Mouse (Mus musculus) olfactory bulb, adult 2 months (tissue): ENCODE measurements around the gene Ptgr2. TPM values are rescaled to one million over a fixed set of nuclear protein-coding genes. Genes with fewer than 3 reads are reported as not detected.
"Not testable (repeated sequence)": the region's sequence is repeated elsewhere in the genome, so short reads cannot be mapped to it uniquely, and the experiment has no call there.

Source experiments
- H3K27ac ChIP-seq: fragments of 200-500 bp; 2 replicates; pipeline ENCODE4 v1.5.1; 2012; ENCODE audit warnings: low read depth, low read length; ENCODE audit not compliant: insufficient read depth
- H3K4me1 ChIP-seq: fragments of 200-500 bp; 2 replicates; pipeline ENCODE4 v1.6.1; 2012; ENCODE audit warnings: low read length; ENCODE audit not compliant: control insufficient read depth, insufficient read depth
- H3K4me3 ChIP-seq: fragments of 200-500 bp; 2 replicates; pipeline ENCODE4 v1.5.1; 2012; ENCODE audit warnings: mild to moderate bottlenecking, low read depth, low read length, moderate library complexity; ENCODE audit not compliant: insufficient read depth
- CTCF ChIP-seq: fragments of 200-500 bp; IDR thresholded peaks from 2 replicates; pipeline ENCODE4 v1.5.1; 2012; ENCODE audit warnings: low read depth, mild to moderate bottlenecking, low read length, moderate library complexity; ENCODE audit not compliant: insufficient read depth
- POLR2A ChIP-seq: fragments of 200-500 bp; IDR thresholded peaks from 2 replicates; pipeline ENCODE4 v1.6.1; 2012; ENCODE audit warnings: mild to moderate bottlenecking, low read depth, low read length, moderate library complexity; ENCODE audit not compliant: insufficient read depth
- WGBS: fragments of 180-500 bp; shearing (Covaris S2); methylation state at CpG from one replicate; pipeline ENCODE4 v1.1.7; 2018; 5-methylcytosine and 5-hydroxymethylcytosine counted together
- polyA plus RNA-seq: library from polyadenylated mRNA; stranded (reverse); fragments of >200 nt; gene quantifications from 2 replicates; pipeline ENCODE4 v1.2.4, GENCODE M21; 2012; ENCODE audit warnings: low replicate concordance; ENCODE audit not compliant: missing spikeins, insufficient read depth, insufficient read length

The Ptgr2 gene
- polyA plus RNA-seq, 1 experiment, result not detected

- WGBS, result 91% methylated on average over 11 of the region's 11 CpGs
- H3K27ac ChIP-seq, result no peak overlapping the region
- no peak overlapping the region for H3K4me3 ChIP-seq
- H3K4me1 ChIP-seq, result no peaks in the 10 kb centered on the region
- TF ChIP-seq CTCF (no peak), POLR2A (no peak)
These were observed 52.1 kb downstream of the Ptgr2 start for GRCm38 (mm10) chr12:84336963-84337625.

DNA sequence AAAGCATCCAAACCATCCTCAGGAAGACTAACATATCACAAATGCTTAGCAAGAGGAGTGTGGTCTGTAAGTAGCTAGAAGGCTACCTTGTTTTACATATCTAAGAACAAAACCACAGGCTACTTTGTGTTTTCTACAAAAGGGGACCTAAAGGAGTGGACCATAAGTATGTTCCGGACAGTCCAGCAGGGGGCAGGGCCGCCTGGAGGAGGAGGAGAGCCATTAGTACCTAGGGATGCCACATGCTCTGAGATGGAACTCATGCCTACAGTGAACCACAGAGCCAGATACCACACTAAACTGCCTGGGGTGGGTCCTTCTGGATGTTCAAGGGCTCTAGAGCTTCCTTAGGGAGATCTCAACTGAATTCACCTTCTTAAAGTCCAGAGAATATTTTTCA lies 62.2 kb downstream of the Ptgr2 start:
- no peak overlapping the region for H3K27ac ChIP-seq
- H3K4me1 ChIP-seq, result no peaks in the 10 kb centered on the region
- 46% methylated on average over 2 of the region's 2 CpGs for WGBS
- TF ChIP-seq CTCF, result no peak
- TF ChIP-seq POLR2A, result no peak
- H3K4me3 ChIP-seq, result no peak overlapping the region

- H3K27ac ChIP-seq, H3K4me1 ChIP-seq, H3K4me3 ChIP-seq: not testable (repeated sequence)
- WGBS, result 89% methylated on average over 2 of the region's 2 CpGs
These were observed 73.7 kb downstream of the Ptgr2 start for GRCm38 (mm10) chr12:84358699-84359098.

GRCm38 (mm10) chr12:84361555-84362489 lies 76.8 kb downstream of the Ptgr2 start, which contains the start of the genes Coq6 and Fam161b:
TSS of gene Coq6 (plus strand) at chr12:84361657.
TSS of gene Fam161b (minus strand) at chr12:84361833.
- under 1% methylated on average over 51 of the region's 51 CpGs for WGBS
- peaks cover 6% of the 10 kb centered on the region for H3K4me1 ChIP-seq
- peak within 1 kb of the TSS; percentile 90 for H3K4me3 ChIP-seq
- no peak for TF ChIP-seq CTCF
- 0 out of 2 replicates have a peak, but pooled peaks have one; percentile 37 for TF ChIP-seq POLR2A
- no peak within 1 kb of the TSS; the same call in 1 of the 2 replicates for H3K27ac ChIP-seq

DNA sequence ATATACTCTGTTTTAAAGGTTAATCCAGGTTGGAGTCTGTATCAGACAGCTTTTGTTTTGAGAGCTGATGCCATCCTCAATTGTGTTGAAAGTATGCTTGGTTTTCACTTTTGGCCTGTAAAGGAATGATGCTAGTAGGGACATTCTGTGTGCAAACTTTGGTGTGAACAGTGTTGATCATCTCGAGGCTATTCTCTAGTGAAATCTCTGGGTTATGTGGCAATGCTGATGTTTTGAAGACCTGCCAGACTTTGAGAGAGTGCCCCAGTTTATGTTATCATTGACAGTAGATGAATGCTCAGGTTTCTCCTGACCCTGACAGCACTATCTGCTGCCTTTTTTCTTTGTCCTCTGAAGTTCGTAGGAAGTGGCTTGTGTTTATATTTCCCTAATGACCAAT lies 77.8 kb downstream of the Ptgr2 start:
- TF ChIP-seq POLR2A (no peak), CTCF (no peak)
- 56% methylated on average over 2 of the region's 2 CpGs for WGBS
- Histone ChIP-seq H3K27ac (no peak overlapping the region), H3K4me3 (no peak overlapping the region), H3K4me1 (peaks cover 6% of the 10 kb centered on the region)

GRCm38 (mm10) chr12:84364291-84364690 lies 79.3 kb downstream of the Ptgr2 start:
- WGBS, result 86% methylated on average over 9 of the region's 9 CpGs
- Histone ChIP-seq H3K4me3 (no peak overlapping the region), H3K27ac (no peak overlapping the region), H3K4me1 (peaks cover 6% of the 10 kb centered on the region)
- TF ChIP-seq CTCF (no peak), POLR2A (no peak)

DNA sequence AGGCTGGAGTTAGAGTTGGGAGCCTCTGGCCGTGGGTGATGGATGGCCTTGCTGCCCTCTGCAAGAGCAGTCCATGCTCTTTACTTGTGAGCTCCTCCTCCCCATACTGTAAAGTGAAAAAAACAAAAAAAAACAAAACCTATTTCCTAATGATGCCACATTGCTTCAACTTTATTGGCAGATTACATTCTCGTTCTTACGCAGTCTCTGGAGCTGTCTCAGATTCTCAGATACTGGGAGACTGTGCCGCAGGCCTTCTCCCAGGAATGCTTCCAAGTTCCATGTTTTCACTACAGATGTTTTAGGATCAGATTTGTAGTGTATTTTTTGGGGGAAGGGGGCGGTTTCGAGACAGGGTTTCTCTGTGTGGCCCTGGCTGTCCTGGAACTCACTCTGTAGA lies 80.1 kb downstream of the Ptgr2 start:
- no peak overlapping the region for H3K27ac ChIP-seq
- 94% methylated on average over 6 of the region's 6 CpGs for WGBS
- TF ChIP-seq POLR2A (no peak), CTCF (no peak)
- peaks cover 6% of the 10 kb centered on the region for H3K4me1 ChIP-seq
- no peak overlapping the region for H3K4me3 ChIP-seq

Other genes starting within 250 kb of the Ptgr2 start
- gene Acot4, start 246.9 kb upstream of the Ptgr2 start, polyA plus RNA-seq, result not detected in 2 replicates
- not detected in 2 replicates for gene Gm49366, start 246.3 kb upstream of the Ptgr2 start, polyA plus RNA-seq
- not detected in 2 replicates for gene Acot3, start 233.1 kb upstream of the Ptgr2 start, polyA plus RNA-seq
- gene Acot5, start 215.9 kb upstream of the Ptgr2 start, polyA plus RNA-seq, result not detected in 2 replicates
- not detected in 2 replicates for gene Acot6, start 184.6 kb upstream of the Ptgr2 start, polyA plus RNA-seq
- gene Dnal1, start 170.9 kb upstream of the Ptgr2 start, polyA plus RNA-seq, result not detected in 2 replicates
- gene Pnma1, start 136.7 kb upstream of the Ptgr2 start, polyA plus RNA-seq, result not detected in 2 replicates
- gene Elmsan1, start 66.4 kb upstream of the Ptgr2 start, polyA plus RNA-seq, result not detected in 2 replicates
- gene Zfp410, start 31.6 kb downstream of the Ptgr2 start, polyA plus RNA-seq, result not detected in 2 replicates
- gene Coq6, start 76.4 kb downstream of the Ptgr2 start, polyA plus RNA-seq, result not detected in 2 replicates
- not detected in 2 replicates for gene Fam161b, start 76.6 kb downstream of the Ptgr2 start, polyA plus RNA-seq
- gene Entpd5, start 123.8 kb downstream of the Ptgr2 start, polyA plus RNA-seq, result not detected in 2 replicates
- gene Bbof1, start 123.8 kb downstream of the Ptgr2 start, polyA plus RNA-seq, result not detected in 2 replicates
- gene Rnf113a2, start 132.0 kb downstream of the Ptgr2 start, polyA plus RNA-seq, result not detected in 2 replicates
- gene Aldh6a1, start 165.8 kb downstream of the Ptgr2 start, polyA plus RNA-seq, result not detected in 2 replicates
- gene Lin52, start 166.2 kb downstream of the Ptgr2 start, polyA plus RNA-seq, result not detected in 2 replicates